Mouse (Mus musculus): ENCODE measurements around the gene Scube3. TPM values are rescaled to one million over a fixed set of nuclear protein-coding genes. Genes with fewer than 3 reads are reported as not detected.
A peak's percentile ranks its signal among the peaks of the same experiment; 100 is the strongest.

The Scube3 gene
- polyA plus RNA-seq, 1 experiment from 2014 or later, result 7.3 TPM

GRCm38 (mm10) chr17:28136266-28136665, 5.7 kb upstream of the Scube3 start:
- Histone ChIP-seq H3K9ac (no peak overlapping the region), H3K4me1 (peaks cover 20% of the 10 kb centered on the region), H3K4me2 (replicated peaks) (no peak overlapping the region), H3K4me3 (no peak overlapping the region), H3K27me3 (replicated peaks) (peaks cover 4% of the 10 kb centered on the region; the same call in 1 of the 2 replicates), H3K27ac (no peak overlapping the region), H3K36me3 (no peaks in the 10 kb centered on the region), H3K9me3 (no peaks in the 10 kb centered on the region)
- 52% methylated on average over 5 of the region's 5 CpGs for WGBS
- no peak for ATAC-seq (ENCODE audit: low FRiP score, low read depth)

GRCm38 (mm10) chr17:28138013-28138412, 3.9 kb upstream of the Scube3 start:
- no peaks in the 10 kb centered on the region for H3K36me3 ChIP-seq
- no peak for ATAC-seq (ENCODE audit: low FRiP score, low read depth)
- H3K9me3 ChIP-seq, result no peaks in the 10 kb centered on the region
- 88% methylated on average over 8 of the region's 8 CpGs for WGBS
- H3K27me3 ChIP-seq (replicated peaks), result peaks cover 4% of the 10 kb centered on the region; the same call in 1 of the 2 replicates
- H3K9ac ChIP-seq, result no peak overlapping the region
- no peak overlapping the region for H3K4me3 ChIP-seq
- no peak overlapping the region for H3K27ac ChIP-seq
- no peak overlapping the region for H3K4me2 ChIP-seq (replicated peaks)
- peaks cover 25% of the 10 kb centered on the region for H3K4me1 ChIP-seq

GRCm38 (mm10) chr17:28138685-28139084, 3.3 kb upstream of the Scube3 start:
- WGBS, result 66% methylated on average over 9 of the region's 9 CpGs
- H3K9ac ChIP-seq, result no peak overlapping the region
- H3K4me1 ChIP-seq, result peaks cover 32% of the 10 kb centered on the region
- H3K4me2 ChIP-seq (replicated peaks), result no peak overlapping the region
- H3K36me3 ChIP-seq, result no peaks in the 10 kb centered on the region
- H3K27ac ChIP-seq, result no peak overlapping the region
- no peak overlapping the region for H3K4me3 ChIP-seq
- H3K27me3 ChIP-seq (replicated peaks), result peaks cover 4% of the 10 kb centered on the region; the same call in 1 of the 2 replicates
- no peaks in the 10 kb centered on the region for H3K9me3 ChIP-seq
- no peak for ATAC-seq (ENCODE audit: low FRiP score, low read depth)

GRCm38 (mm10) chr17:28140431-28141204, 1.3 kb upstream of the Scube3 start:
- no peak overlapping the region for H3K4me3 ChIP-seq
- peaks cover 50% of the 10 kb centered on the region for H3K4me1 ChIP-seq
- H3K36me3 ChIP-seq, result no peaks in the 10 kb centered on the region
- WGBS, result 22% methylated on average over 13 of the region's 13 CpGs
- peak overlapping the region; percentile 89; the same call in 1 of the 2 replicates for H3K27ac ChIP-seq
- ATAC-seq (ENCODE audit: low FRiP score, low read depth), result no peak
- H3K9ac ChIP-seq, result no peak overlapping the region
- no peaks in the 10 kb centered on the region for H3K9me3 ChIP-seq
- H3K4me2 ChIP-seq (replicated peaks), result peak overlapping the region; percentile 94
- peaks cover 4% of the 10 kb centered on the region; the same call in 1 of the 2 replicates for H3K27me3 ChIP-seq (replicated peaks)

- H3K4me1 ChIP-seq, result peaks cover 55% of the 10 kb centered on the region
- no peaks in the 10 kb centered on the region for H3K36me3 ChIP-seq
- peak overlapping the region; percentile 89 for H3K27ac ChIP-seq
- H3K27me3 ChIP-seq (replicated peaks), result peaks cover 4% of the 10 kb centered on the region; the same call in 1 of the 2 replicates
- peak overlapping the region; percentile 88 for H3K9ac ChIP-seq
- H3K4me2 ChIP-seq (replicated peaks), result peak overlapping the region; percentile 94
- ATAC-seq (ENCODE audit: low FRiP score, low read depth), result peak; percentile 48
- no peaks in the 10 kb centered on the region for H3K9me3 ChIP-seq
- 1% methylated on average over 15 of the region's 15 CpGs for WGBS
- H3K4me3 ChIP-seq, result peak overlapping the region; percentile 79
Measured at GRCm38 (mm10) chr17:28141205-28141650, 713 bp upstream of the Scube3 start.

GRCm38 (mm10) chr17:28142700-28143610, 1.0 kb downstream of the Scube3 start:
- Histone ChIP-seq H3K4me3 (peak overlapping the region; percentile 79), H3K36me3 (no peaks in the 10 kb centered on the region), H3K4me2 (replicated peaks) (peak overlapping the region; percentile 94), H3K27me3 (replicated peaks) (peaks cover 4% of the 10 kb centered on the region; the same call in 1 of the 2 replicates), H3K27ac (peak overlapping the region; percentile 89), H3K4me1 (peaks cover 67% of the 10 kb centered on the region), H3K9me3 (no peaks in the 10 kb centered on the region), H3K9ac (peak overlapping the region; percentile 88)
- WGBS, result under 1% methylated on average over 33 of the region's 33 CpGs
- no peak for ATAC-seq (ENCODE audit: low FRiP score, low read depth)

GRCm38 (mm10) chr17:28143751-28144150, 1.8 kb downstream of the Scube3 start:
- no peak for ATAC-seq (ENCODE audit: low FRiP score, low read depth)
- H3K4me1 ChIP-seq, result peaks cover 71% of the 10 kb centered on the region
- H3K9ac ChIP-seq, result peak overlapping the region; percentile 88
- no peak overlapping the region for H3K27ac ChIP-seq
- H3K4me2 ChIP-seq (replicated peaks), result peak overlapping the region; percentile 94
- no peaks in the 10 kb centered on the region for H3K36me3 ChIP-seq
- no peaks in the 10 kb centered on the region for H3K9me3 ChIP-seq
- peaks cover 4% of the 10 kb centered on the region; the same call in 1 of the 2 replicates for H3K27me3 ChIP-seq (replicated peaks)
- WGBS, result 2% methylated on average over 9 of the region's 9 CpGs
- H3K4me3 ChIP-seq, result peak overlapping the region; percentile 79

GRCm38 (mm10) chr17:28144241-28144640, 2.3 kb downstream of the Scube3 start:
- H3K4me3 ChIP-seq, result peak overlapping the region; percentile 79
- WGBS, result 11% methylated on average over 6 of the region's 6 CpGs
- H3K36me3 ChIP-seq, result no peaks in the 10 kb centered on the region
- peaks cover 4% of the 10 kb centered on the region; the same call in 1 of the 2 replicates for H3K27me3 ChIP-seq (replicated peaks)
- ATAC-seq (ENCODE audit: low FRiP score, low read depth), result no peak
- peak overlapping the region; percentile 88 for H3K9ac ChIP-seq
- no peak overlapping the region for H3K27ac ChIP-seq
- peak overlapping the region; percentile 94 for H3K4me2 ChIP-seq (replicated peaks)
- peaks cover 76% of the 10 kb centered on the region for H3K4me1 ChIP-seq
- H3K9me3 ChIP-seq, result no peaks in the 10 kb centered on the region

- H3K4me1 ChIP-seq, result peaks cover 60% of the 10 kb centered on the region
- 80% methylated on average over 3 of the region's 3 CpGs for WGBS
Measured at GRCm38 (mm10) chr17:28148288-28148687, 6.3 kb downstream of the Scube3 start.

GRCm38 (mm10) chr17:28149734-28150133, 7.8 kb downstream of the Scube3 start:
- Histone ChIP-seq H3K4me2 (replicated peaks) (no peak overlapping the region), H3K4me1 (peaks cover 45% of the 10 kb centered on the region), H3K4me3 (no peak overlapping the region), H3K27ac (no peak overlapping the region), H3K36me3 (peaks cover 18% of the 10 kb centered on the region), H3K9me3 (no peaks in the 10 kb centered on the region), H3K9ac (no peak overlapping the region), H3K27me3 (replicated peaks) (no peaks in the 10 kb centered on the region)
- 73% methylated on average over 8 of the region's 8 CpGs for WGBS
- ATAC-seq (ENCODE audit: low FRiP score, low read depth), result no peak

More at GRCm38 (mm10) chr17:28148288-28148687, 6.3 kb downstream of the Scube3 start:
- Histone ChIP-seq H3K9ac (no peak overlapping the region), H3K4me3 (no peak overlapping the region), H3K9me3 (no peaks in the 10 kb centered on the region), H3K27me3 (replicated peaks) (no peaks in the 10 kb centered on the region), H3K36me3 (peaks cover 6% of the 10 kb centered on the region), H3K4me2 (replicated peaks) (no peak overlapping the region), H3K27ac (no peak overlapping the region)
- no peak for ATAC-seq (ENCODE audit: low FRiP score, low read depth)

- H3K27ac ChIP-seq, result no peak overlapping the region
- H3K9me3 ChIP-seq, result no peaks in the 10 kb centered on the region
- H3K4me2 ChIP-seq (replicated peaks), result no peak overlapping the region
- H3K36me3 ChIP-seq, result peaks cover 25% of the 10 kb centered on the region
- H3K4me1 ChIP-seq, result peaks cover 40% of the 10 kb centered on the region
- H3K4me3 ChIP-seq, result no peak overlapping the region
- no peak overlapping the region for H3K9ac ChIP-seq
- ATAC-seq (ENCODE audit: low FRiP score, low read depth), result no peak
- WGBS, result 73% methylated on average over 12 of the region's 12 CpGs
- H3K27me3 ChIP-seq (replicated peaks), result no peaks in the 10 kb centered on the region
Measured at GRCm38 (mm10) chr17:28150456-28150855, 8.5 kb downstream of the Scube3 start.

- H3K27ac ChIP-seq, result no peak overlapping the region
- no peak overlapping the region for H3K9ac ChIP-seq
- H3K9me3 ChIP-seq, result no peaks in the 10 kb centered on the region
- no peak overlapping the region for H3K4me3 ChIP-seq
- WGBS, result 84% methylated on average over 6 of the region's 6 CpGs
- no peaks in the 10 kb centered on the region for H3K27me3 ChIP-seq (replicated peaks)
- H3K36me3 ChIP-seq, result peaks cover 49% of the 10 kb centered on the region
- peaks cover 20% of the 10 kb centered on the region for H3K4me1 ChIP-seq
- no peak overlapping the region for H3K4me2 ChIP-seq (replicated peaks)
- no peak for ATAC-seq (ENCODE audit: low FRiP score, low read depth)
Measured at GRCm38 (mm10) chr17:28153095-28153494, 11.2 kb downstream of the Scube3 start.
